Mouse (Mus musculus): ENCODE results near the gene Frmd4a.

Frmd4a gene

GRCm38 (mm10) chr2:4017528-4018288, at the start of gene Frmd4a:
Frmd4a (plus strand) TSS chr2:4017717.
- DNase-seq, result no peak

GRCm38 (mm10) chr2:3988876-3989275, 28.6 kb upstream of the Frmd4a start:
- no peak for DNase-seq

GRCm38 (mm10) chr2:3990431-3990830, 27.1 kb upstream of the Frmd4a start:
- DNase-seq, result no peak

GRCm38 (mm10) chr2:4018431-4018876, 937 bp downstream of the Frmd4a start:
- no peak for DNase-seq

- no peak for DNase-seq
Measured at GRCm38 (mm10) chr2:4018909-4019308, 1.4 kb downstream of the Frmd4a start.

- no peak for DNase-seq
Measured at GRCm38 (mm10) chr2:4024927-4025326, 7.4 kb downstream of the Frmd4a start.

GRCm38 (mm10) chr2:4029031-4029747, 11.7 kb downstream of the Frmd4a start:
- no peak for DNase-seq

GRCm38 (mm10) chr2:4036153-4036589, 18.7 kb downstream of the Frmd4a start:
- no peak for DNase-seq

GRCm38 (mm10) chr2:4036651-4037117, 19.2 kb downstream of the Frmd4a start:
- DNase-seq, result no peak

- no peak for DNase-seq
Measured at GRCm38 (mm10) chr2:4042009-4042408, 24.5 kb downstream of the Frmd4a start.

GRCm38 (mm10) chr2:4055481-4055880, 38.0 kb downstream of the Frmd4a start:
- DNase-seq, result no peak

- DNase-seq, result no peak
Measured at GRCm38 (mm10) chr2:4060675-4061074, 43.2 kb downstream of the Frmd4a start.

- DNase-seq, result no peak
Measured at GRCm38 (mm10) chr2:4071831-4072230, 54.3 kb downstream of the Frmd4a start.

GRCm38 (mm10) chr2:4083877-4084276, 66.4 kb downstream of the Frmd4a start:
- no peak for DNase-seq

- DNase-seq, result no peak
Measured at GRCm38 (mm10) chr2:4097601-4098000, 80.1 kb downstream of the Frmd4a start.

- DNase-seq, result no peak
Measured at GRCm38 (mm10) chr2:4098948-4099776, 81.6 kb downstream of the Frmd4a start.

GRCm38 (mm10) chr2:4099777-4100104, 82.2 kb downstream of the Frmd4a start:
- DNase-seq, result no peak

GRCm38 (mm10) chr2:4101370-4101769, 83.9 kb downstream of the Frmd4a start:
- DNase-seq, result no peak

GRCm38 (mm10) chr2:4113303-4113920, 95.9 kb downstream of the Frmd4a start:
- no peak for DNase-seq

GRCm38 (mm10) chr2:4119678-4120458, 102.4 kb downstream of the Frmd4a start:
- no peak for DNase-seq

- no peak for DNase-seq
Measured at GRCm38 (mm10) chr2:4131216-4131615, 113.7 kb downstream of the Frmd4a start.

GRCm38 (mm10) chr2:4137493-4137892, 120.0 kb downstream of the Frmd4a start:
- no peak for DNase-seq

Measured in lung, postnatal 36 days (tissue).